ENCODE assay signal across 8 mouse cellular contexts in the genomic region with DNA sequence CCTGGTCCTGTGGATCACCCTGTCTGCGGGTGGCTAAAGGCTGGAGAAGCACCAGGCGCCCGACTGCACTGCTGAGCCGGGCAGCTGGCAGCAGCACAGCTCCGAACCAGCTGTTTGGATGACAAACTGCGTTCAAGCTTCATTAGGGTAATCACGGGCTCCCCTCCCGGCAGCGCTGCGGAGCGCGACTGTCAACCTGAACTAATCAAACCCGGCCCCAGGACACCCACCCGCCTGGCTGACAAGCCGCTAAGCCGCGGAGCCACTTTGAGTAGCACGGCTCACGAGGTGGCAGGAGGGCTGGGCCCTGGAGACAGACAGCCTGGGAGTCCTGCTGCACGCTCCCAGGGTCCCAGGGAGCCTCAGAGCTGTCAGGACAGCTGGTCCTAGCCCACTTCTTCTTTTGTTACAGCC. TPM values are rescaled to one million over a fixed set of nuclear protein-coding genes. Genes with fewer than 3 reads are reported as not detected.
DNase-seq lines count a peak whose midpoint lies in the region; ATAC-seq lines count a peak whose summit lies in the region.

No protein-coding gene starts in this region.

- H3K4me3 ChIP-seq in heart, embryonic 13.5 days = peak overlapping the region; percentile 2; the same call in 1 of the 2 replicates
- no peak overlapping the region for H3K4me3 ChIP-seq in forebrain, embryonic 16.5 days (replicated peaks; ENCODE audit: low read length)
- no peak overlapping the region for H3K4me3 ChIP-seq in midbrain, embryonic 13.5 days (replicated peaks)
- no peak overlapping the region for H3K4me3 ChIP-seq in liver, embryonic 11.5 days (ENCODE audit: low read depth, low read length)

- peak overlapping the region; percentile 48 for H3K4me2 ChIP-seq in heart, embryonic 13.5 days
- no peak overlapping the region for H3K4me2 ChIP-seq in forebrain, embryonic 16.5 days (ENCODE audit: low read length)
- peak overlapping the region; percentile 27 for H3K4me2 ChIP-seq in midbrain, embryonic 13.5 days (replicated peaks)
- H3K4me2 ChIP-seq in liver, embryonic 11.5 days = no peak overlapping the region

- intact Hi-C loops in left cerebral cortex, postnatal 10 days (cut with DNase I) = no loop called here

- no peaks in the 10 kb centered on the region for H3K9me3 ChIP-seq in heart, embryonic 13.5 days
- no peaks in the 10 kb centered on the region for H3K9me3 ChIP-seq in forebrain, embryonic 16.5 days (ENCODE audit: control insufficient read depth, low read length)
- no peaks in the 10 kb centered on the region for H3K9me3 ChIP-seq in midbrain, embryonic 13.5 days
- H3K9me3 ChIP-seq in liver, embryonic 11.5 days (ENCODE audit: control insufficient read depth, low read length) = no peaks in the 10 kb centered on the region

- WGBS in heart, embryonic 13.5 days = 16% methylated on average over 20 of the region's 20 CpGs
- WGBS in forebrain, embryonic 16.5 days = 3% methylated on average over 20 of the region's 20 CpGs
- 2% methylated on average over 20 of the region's 20 CpGs for WGBS in midbrain, embryonic 13.5 days
- WGBS in liver, embryonic 11.5 days = 10% methylated on average over 20 of the region's 20 CpGs

- peaks cover 96% of the 10 kb centered on the region for H3K27me3 ChIP-seq in heart, embryonic 13.5 days (replicated peaks)
- H3K27me3 ChIP-seq in forebrain, embryonic 16.5 days (replicated peaks; ENCODE audit: control insufficient read depth, insufficient read depth, low read length) = no peaks in the 10 kb centered on the region
- H3K27me3 ChIP-seq in midbrain, embryonic 13.5 days = peaks cover 68% of the 10 kb centered on the region
- peaks cover 79% of the 10 kb centered on the region for H3K27me3 ChIP-seq in liver, embryonic 11.5 days (replicated peaks; ENCODE audit: control insufficient read depth, insufficient read depth, low read length)

- no peaks in the 10 kb centered on the region for H3K36me3 ChIP-seq in heart, embryonic 13.5 days
- no peaks in the 10 kb centered on the region for H3K36me3 ChIP-seq in forebrain, embryonic 16.5 days (ENCODE audit: control insufficient read depth, insufficient read depth)
- no peaks in the 10 kb centered on the region for H3K36me3 ChIP-seq in midbrain, embryonic 13.5 days
- no peaks in the 10 kb centered on the region for H3K36me3 ChIP-seq in liver, embryonic 11.5 days (ENCODE audit: control insufficient read depth, insufficient read depth, low read length)

- no peak for ATAC-seq in heart, embryonic 13.5 days (ENCODE audit: extremely low read depth, insufficient number of reproducible peaks, low FRiP score, low TSS enrichment)
- ATAC-seq in forebrain, embryonic 16.5 days = peak; percentile 68
- ATAC-seq in midbrain, embryonic 13.5 days = peak; percentile 89
- no peak for ATAC-seq in liver, embryonic 11.5 days (replicated peaks; ENCODE audit: low FRiP score)

- DNase-seq in heart, adult 18-20 months = no peak
- peak; percentile 52 for DNase-seq in MN1 (ENCODE audit: low spot score)
- DNase-seq in left cerebral cortex, postnatal 10 days (ENCODE audit: extremely low spot score in 1 of 2, low spot score in 2 of 2) = no peak
- no peak for DNase-seq in liver, embryonic 11.5 days (ENCODE audit: low spot score)
- no peak for DNase-seq in urinary bladder, adult 2 months (ENCODE audit: low spot score)

- peaks cover 79% of the 10 kb centered on the region for H3K4me1 ChIP-seq in heart, embryonic 13.5 days
- peaks cover 49% of the 10 kb centered on the region for H3K4me1 ChIP-seq in forebrain, embryonic 16.5 days (replicated peaks; ENCODE audit: control insufficient read depth, insufficient read depth, low read length)
- peaks cover 99% of the 10 kb centered on the region for H3K4me1 ChIP-seq in midbrain, embryonic 13.5 days (replicated peaks)
- peaks cover 6% of the 10 kb centered on the region for H3K4me1 ChIP-seq in liver, embryonic 11.5 days (replicated peaks; ENCODE audit: control insufficient read depth, insufficient read depth, low read length)

- peak overlapping the region; percentile 52; the same call in 1 of the 2 replicates for H3K9ac ChIP-seq in heart, embryonic 13.5 days
- H3K9ac ChIP-seq in forebrain, embryonic 16.5 days (replicated peaks; ENCODE audit: low read depth, low read length) = peak overlapping the region; percentile 4
- H3K9ac ChIP-seq in midbrain, embryonic 13.5 days (replicated peaks) = peak overlapping the region; percentile 49
- no peak overlapping the region for H3K9ac ChIP-seq in liver, embryonic 11.5 days (ENCODE audit: low read depth, low read length)

- no peak overlapping the region for H3K27ac ChIP-seq in heart, embryonic 13.5 days (replicated peaks)
- H3K27ac ChIP-seq in forebrain, embryonic 16.5 days (ENCODE audit: low read length) = peak overlapping the region; percentile 43
- H3K27ac ChIP-seq in midbrain, embryonic 13.5 days = peak overlapping the region; percentile 83
- no peak overlapping the region for H3K27ac ChIP-seq in liver, embryonic 11.5 days (ENCODE audit: low read depth, low read length)

RNA-seq across cellular contexts. Expression of a gene that starts 35.4 kb away (rescaled TPM):
- 4.6 and 4.8 TPM in 2 replicates for polyA plus RNA-seq in heart, embryonic 13.5 days (2015; fragmentation: Nextera tagmentation; extraction: Ambion mirVana)
- total RNA-seq in heart, adult 18-20 months (2021) = 10 to 100 TPM; 48.2 to 56.6 TPM
- 18.3 and 18.6 TPM in 2 replicates for polyA plus RNA-seq in forebrain, embryonic 16.5 days (2015; fragmentation: Nextera tagmentation; extraction: Ambion mirVana)
- polyA plus RNA-seq in midbrain, embryonic 13.5 days (2015; fragmentation: Nextera tagmentation; extraction: Ambion mirVana) = 15.6 and 16.0 TPM in 2 replicates
- 100 to 1,000 TPM; 123 to 128 TPM for total RNA-seq in left cerebral cortex, postnatal 10 days (2021)
- 6.4 and 7.1 TPM in 2 replicates for polyA plus RNA-seq in liver, embryonic 11.5 days (2014; fragmentation: Nextera tagmentation; extraction: Ambion mirVana)
- polyA plus RNA-seq in urinary bladder, adult 2 months (2012; rRNA removed) = 15.0 and 21.0 TPM in 2 replicates

Comparison
In these comparisons a context has a peak if more than half of its experiments do, and no peak if none do; other contexts are left out.
1. ATAC-seq: peak in forebrain, embryonic 16.5 days (single experiment) and midbrain, embryonic 13.5 days (single experiment); none in heart, embryonic 13.5 days (single experiment) and liver, embryonic 11.5 days (single experiment).
2. H3K27ac ChIP-seq: peak in forebrain, embryonic 16.5 days (single experiment) and midbrain, embryonic 13.5 days (single experiment); none in heart, embryonic 13.5 days (single experiment) and liver, embryonic 11.5 days (single experiment).
3. H3K4me2 ChIP-seq: peak in heart, embryonic 13.5 days (single experiment) and midbrain, embryonic 13.5 days (single experiment); none in forebrain, embryonic 16.5 days (single experiment) and liver, embryonic 11.5 days (single experiment).